Mouse (Mus musculus): ENCODE measurements around the gene Arid4a. TPM values are rescaled to one million over a fixed set of nuclear protein-coding genes. Genes with fewer than 3 reads are reported as not detected.

The Arid4a gene
- polyA plus RNA-seq, 1 experiment, result 14.0 TPM

- peaks cover 2% of the 10 kb centered on the region; the same call in 1 of the 2 replicates for H3K4me1 ChIP-seq (ENCODE audit: control insufficient read depth, insufficient read depth, low read length)
- no peak overlapping the region for H3K27ac ChIP-seq (ENCODE audit: insufficient read depth, low read length)
- peak overlapping the region; percentile 73 for H3K4me3 ChIP-seq (ENCODE audit: insufficient read depth, low read length)
- TF ChIP-seq POLR2A (IDR thresholded peaks at IDR 0.05; ENCODE audit: low read depth, low read length) (no peak), CTCF (IDR thresholded peaks at IDR 0.05; ENCODE audit: borderline replicate concordance, insufficient read depth, low read length) (no peak)
These were observed 39.9 kb upstream of the Arid4a start for GRCm38 (mm10) chr12:70975891-70976290.

- no peak overlapping the region for H3K27ac ChIP-seq (ENCODE audit: insufficient read depth, low read length)
- H3K4me1 ChIP-seq (ENCODE audit: control insufficient read depth, insufficient read depth, low read length), result peaks cover 2% of the 10 kb centered on the region; the same call in 1 of the 2 replicates
- TF ChIP-seq CTCF (IDR thresholded peaks at IDR 0.05; ENCODE audit: borderline replicate concordance, insufficient read depth, low read length) (no peak), POLR2A (IDR thresholded peaks at IDR 0.05; ENCODE audit: low read depth, low read length) (no peak)
- H3K4me3 ChIP-seq (ENCODE audit: insufficient read depth, low read length), result no peak overlapping the region
These were observed 37.4 kb upstream of the Arid4a start for GRCm38 (mm10) chr12:70978345-70978744.

GRCm38 (mm10) chr12:70984855-70985550 is 30.8 kb upstream of the Arid4a start:
- Histone ChIP-seq H3K27ac (ENCODE audit: insufficient read depth, low read length) (no peak overlapping the region), H3K4me1 (ENCODE audit: control insufficient read depth, insufficient read depth, low read length) (no peaks in the 10 kb centered on the region), H3K4me3 (ENCODE audit: insufficient read depth, low read length) (no peak overlapping the region)
- TF ChIP-seq POLR2A (IDR thresholded peaks at IDR 0.05; ENCODE audit: low read depth, low read length), result no peak

GRCm38 (mm10) chr12:70997225-70997624 is 18.6 kb upstream of the Arid4a start:
- no peak overlapping the region for H3K4me3 ChIP-seq (ENCODE audit: insufficient read depth, low read length)
- peaks cover 5% of the 10 kb centered on the region for H3K4me1 ChIP-seq (ENCODE audit: control insufficient read depth, insufficient read depth, low read length)
- H3K27ac ChIP-seq (ENCODE audit: insufficient read depth, low read length), result no peak overlapping the region
- TF ChIP-seq POLR2A (IDR thresholded peaks at IDR 0.05; ENCODE audit: low read depth, low read length) (no peak), CTCF (IDR thresholded peaks at IDR 0.05; ENCODE audit: borderline replicate concordance, insufficient read depth, low read length) (no peak)

GRCm38 (mm10) chr12:70999423-70999903 is 16.3 kb upstream of the Arid4a start:
- no peak for TF ChIP-seq CTCF (IDR thresholded peaks at IDR 0.05; ENCODE audit: borderline replicate concordance, insufficient read depth, low read length)
- TF ChIP-seq POLR2A (IDR thresholded peaks at IDR 0.05; ENCODE audit: low read depth, low read length), result no peak
- Histone ChIP-seq H3K27ac (ENCODE audit: insufficient read depth, low read length) (peak overlapping the region; percentile 98), H3K4me1 (ENCODE audit: control insufficient read depth, insufficient read depth, low read length) (peaks cover 5% of the 10 kb centered on the region), H3K4me3 (ENCODE audit: insufficient read depth, low read length) (no peak overlapping the region)

- no peak for TF ChIP-seq POLR2A (IDR thresholded peaks at IDR 0.05; ENCODE audit: low read depth, low read length)
- no peak for TF ChIP-seq CTCF (IDR thresholded peaks at IDR 0.05; ENCODE audit: borderline replicate concordance, insufficient read depth, low read length)
These were observed 15.4 kb upstream of the Arid4a start for GRCm38 (mm10) chr12:71000344-71000743.

GRCm38 (mm10) chr12:71001456-71001855 is 14.3 kb upstream of the Arid4a start:
- Histone ChIP-seq H3K4me3 (ENCODE audit: insufficient read depth, low read length) (no peak overlapping the region), H3K4me1 (ENCODE audit: control insufficient read depth, insufficient read depth, low read length) (peaks cover 5% of the 10 kb centered on the region), H3K27ac (ENCODE audit: insufficient read depth, low read length) (no peak overlapping the region)
- TF ChIP-seq CTCF (IDR thresholded peaks at IDR 0.05; ENCODE audit: borderline replicate concordance, insufficient read depth, low read length) (no peak), POLR2A (IDR thresholded peaks at IDR 0.05; ENCODE audit: low read depth, low read length) (no peak)

More at GRCm38 (mm10) chr12:71000344-71000743, 15.4 kb upstream of the Arid4a start:
- H3K4me3 ChIP-seq (ENCODE audit: insufficient read depth, low read length), result no peak overlapping the region
- peaks cover 5% of the 10 kb centered on the region for H3K4me1 ChIP-seq (ENCODE audit: control insufficient read depth, insufficient read depth, low read length)
- H3K27ac ChIP-seq (ENCODE audit: insufficient read depth, low read length), result peak overlapping the region; percentile 10; the same call in 1 of the 2 replicates

- no peak overlapping the region for H3K4me3 ChIP-seq (ENCODE audit: insufficient read depth, low read length)
- H3K4me1 ChIP-seq (ENCODE audit: control insufficient read depth, insufficient read depth, low read length), result peaks cover 5% of the 10 kb centered on the region
- H3K27ac ChIP-seq (ENCODE audit: insufficient read depth, low read length), result no peak overlapping the region
- TF ChIP-seq POLR2A (IDR thresholded peaks at IDR 0.05; ENCODE audit: low read depth, low read length) (no peak), CTCF (IDR thresholded peaks at IDR 0.05; ENCODE audit: borderline replicate concordance, insufficient read depth, low read length) (no peak)
These were observed 11.9 kb upstream of the Arid4a start for GRCm38 (mm10) chr12:71003760-71004426.

GRCm38 (mm10) chr12:71006141-71006540 is 9.6 kb upstream of the Arid4a start:
- Histone ChIP-seq H3K4me3 (ENCODE audit: insufficient read depth, low read length) (no peak overlapping the region), H3K27ac (ENCODE audit: insufficient read depth, low read length) (no peak overlapping the region), H3K4me1 (ENCODE audit: control insufficient read depth, insufficient read depth, low read length) (no peaks in the 10 kb centered on the region; the same call in 1 of the 2 replicates)
- no peak for TF ChIP-seq POLR2A (IDR thresholded peaks at IDR 0.05; ENCODE audit: low read depth, low read length)
- TF ChIP-seq CTCF (IDR thresholded peaks at IDR 0.05; ENCODE audit: borderline replicate concordance, insufficient read depth, low read length), result no peak

GRCm38 (mm10) chr12:71006901-71007300 is 8.9 kb upstream of the Arid4a start:
- no peak overlapping the region for H3K27ac ChIP-seq (ENCODE audit: insufficient read depth, low read length)
- no peaks in the 10 kb centered on the region; the same call in 1 of the 2 replicates for H3K4me1 ChIP-seq (ENCODE audit: control insufficient read depth, insufficient read depth, low read length)
- H3K4me3 ChIP-seq (ENCODE audit: insufficient read depth, low read length), result no peak overlapping the region
- no peak for TF ChIP-seq POLR2A (IDR thresholded peaks at IDR 0.05; ENCODE audit: low read depth, low read length)
- TF ChIP-seq CTCF (IDR thresholded peaks at IDR 0.05; ENCODE audit: borderline replicate concordance, insufficient read depth, low read length), result no peak

All from embryonic fibroblast, embryonic 13.5 days (primary cell).